In the genomic region with DNA sequence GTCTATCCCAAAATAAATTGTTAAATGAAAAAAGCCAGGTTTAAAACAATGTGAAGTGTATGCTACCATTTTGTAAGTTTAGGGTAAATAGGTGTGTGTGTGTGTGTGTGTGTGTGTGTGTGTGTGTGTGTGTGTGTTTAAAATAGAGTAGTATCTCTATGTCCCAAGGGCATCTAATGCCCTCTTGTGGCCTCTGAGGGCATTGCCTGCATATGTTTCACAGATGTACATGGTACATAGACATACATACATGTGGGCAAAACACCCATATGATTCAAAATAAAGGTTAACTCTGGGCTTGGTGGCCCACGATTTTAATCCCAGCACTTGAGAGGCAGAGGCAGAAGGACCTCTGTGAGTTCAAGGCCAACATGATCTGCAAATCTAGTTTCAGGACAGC, we compare ENCODE assay signal across 9 mouse cellular contexts. TPM values are rescaled to one million over a fixed set of nuclear protein-coding genes. Genes with fewer than 3 reads are reported as not detected.
DNase-seq lines count a peak whose midpoint lies in the region; ATAC-seq and TF ChIP-seq lines count a peak whose summit lies in the region.
"Had no signal": no experiment of that assay in that cellular context is flagged by ENCODE, and none has a peak within 500 bp of the region (broad histone marks: within the 10 kb centered on the region; RNA-seq: fewer than 3 reads in every experiment).

No protein-coding gene starts in this region.

- 81% methylated on average over 1 of the region's 1 CpGs for WGBS in forebrain, embryonic 16.5 days
- WGBS in limb, embryonic 14.5 days: 83% methylated on average over 1 of the region's 1 CpGs
- WGBS in neural tube, embryonic 14.5 days: 83% methylated on average over 1 of the region's 1 CpGs

- peak; percentile 57; the same call in 1 of the 2 replicates for ATAC-seq in forebrain, embryonic 16.5 days
- ATAC-seq in limb, embryonic 14.5 days (ENCODE audit: low FRiP score, low read depth): peak; percentile 1; the same call in 1 of the 2 replicates
- ATAC-seq in neural tube, embryonic 14.5 days (ENCODE audit: low read depth): 0 out of 2 replicates have a peak, but pooled peaks have one; percentile 60

- no peak overlapping the region for H3K9ac ChIP-seq in forebrain, embryonic 16.5 days (replicated peaks; ENCODE audit: low read depth, low read length)
- H3K9ac ChIP-seq in limb, embryonic 14.5 days (ENCODE audit: low read depth, low read length, severe bottlenecking): no peak overlapping the region
- H3K9ac ChIP-seq in neural tube, embryonic 14.5 days (replicated peaks; ENCODE audit: low read depth, low read length): no peak overlapping the region

- no peak overlapping the region for H3K4me3 ChIP-seq in forebrain, embryonic 16.5 days (replicated peaks; ENCODE audit: low read length)
- no peak overlapping the region for H3K4me3 ChIP-seq in limb, embryonic 14.5 days (replicated peaks; ENCODE audit: low read length)
- no peak overlapping the region for H3K4me3 ChIP-seq in neural tube, embryonic 14.5 days (ENCODE audit: low read depth, low read length)

- no peak overlapping the region for H3K27ac ChIP-seq in forebrain, embryonic 16.5 days (ENCODE audit: low read length)
- H3K27ac ChIP-seq in limb, embryonic 14.5 days (replicated peaks; ENCODE audit: low read depth, low read length): no peak overlapping the region
- H3K27ac ChIP-seq in neural tube, embryonic 14.5 days (ENCODE audit: low read depth, low read length): no peak overlapping the region

- H3K4me1 ChIP-seq in forebrain, embryonic 16.5 days (replicated peaks; ENCODE audit: control insufficient read depth, insufficient read depth, low read length): no peaks in the 10 kb centered on the region
- no peaks in the 10 kb centered on the region for H3K4me1 ChIP-seq in limb, embryonic 14.5 days (ENCODE audit: control insufficient read depth, insufficient read depth, low read length)
- no peaks in the 10 kb centered on the region for H3K4me1 ChIP-seq in neural tube, embryonic 14.5 days (ENCODE audit: control insufficient read depth, insufficient read depth, low read length)

- peaks cover 64% of the 10 kb centered on the region for H3K36me3 ChIP-seq in forebrain, embryonic 16.5 days (ENCODE audit: control insufficient read depth, insufficient read depth)
- peaks cover 97% of the 10 kb centered on the region for H3K36me3 ChIP-seq in limb, embryonic 14.5 days (ENCODE audit: control insufficient read depth, insufficient read depth, low read length)
- peaks cover 83% of the 10 kb centered on the region for H3K36me3 ChIP-seq in neural tube, embryonic 14.5 days (ENCODE audit: control insufficient read depth, insufficient read depth, low read length)

- intact Hi-C loops in left cerebral cortex, postnatal 4 days (cut with DNase I): no loop called here

- peak; percentile 70 for DNase-seq in left cerebral cortex, postnatal 4 days
- DNase-seq in left cerebral cortex, adult 8-10 months (ENCODE audit: low spot score in 2 of 2): no peak
- peak; percentile 62 for DNase-seq in MEL-GATA-1-ER (ENCODE audit: extremely low read depth, low read depth)
- DNase-seq in cerebellum, adult 9-10 months: peak; percentile 85
- peak; percentile 79 for DNase-seq in limb, embryonic 14.5 days (ENCODE audit: low spot score)
- DNase-seq in gastrocnemius, postnatal 4 days (ENCODE audit: low spot score in 2 of 2): no peak

- no peak for TF ChIP-seq POLR2A in limb, embryonic 14.5 days (IDR thresholded peaks at IDR 0.05; ENCODE audit: borderline replicate concordance, extremely low read depth, insufficient read depth, insufficient read length)

- H3K9me3 ChIP-seq in forebrain, embryonic 16.5 days (ENCODE audit: control insufficient read depth, low read length): no peaks in the 10 kb centered on the region
- H3K9me3 ChIP-seq in limb, embryonic 14.5 days (ENCODE audit: control insufficient read depth, low read length): no peaks in the 10 kb centered on the region
- no peaks in the 10 kb centered on the region for H3K9me3 ChIP-seq in neural tube, embryonic 14.5 days (ENCODE audit: control insufficient read depth, low read length)

- H3K27me3 ChIP-seq in forebrain, embryonic 16.5 days (replicated peaks; ENCODE audit: control insufficient read depth, insufficient read depth, low read length): no peaks in the 10 kb centered on the region
- no peaks in the 10 kb centered on the region for H3K27me3 ChIP-seq in limb, embryonic 14.5 days (ENCODE audit: control insufficient read depth, insufficient read depth, low read length)
- no peaks in the 10 kb centered on the region for H3K27me3 ChIP-seq in neural tube, embryonic 14.5 days (ENCODE audit: control insufficient read depth, insufficient read depth, low read length)

- no peak overlapping the region for H3K4me2 ChIP-seq in forebrain, embryonic 16.5 days (ENCODE audit: low read length)
- H3K4me2 ChIP-seq in limb, embryonic 14.5 days (replicated peaks; ENCODE audit: low read depth, low read length, severe bottlenecking): no peak overlapping the region
- H3K4me2 ChIP-seq in neural tube, embryonic 14.5 days (ENCODE audit: low read depth, low read length): no peak overlapping the region

RNA-seq across cellular contexts. Expression of a gene that starts 12.3 kb away (rescaled TPM):
- not detected for total RNA-seq in left cerebral cortex, postnatal 4 days (2021)
- total RNA-seq in left cerebral cortex, adult 8-10 months (2022): not detected
- not detected in 2 replicates for polyA plus RNA-seq in forebrain, embryonic 16.5 days (2015; fragmentation: Nextera tagmentation; extraction: Ambion mirVana)
- polyA plus RNA-seq in limb, embryonic 14.5 days (2012; rRNA removed): not detected in 2 replicates
- 0.15 TPM in 1 of 2 replicates, not detected in the other for polyA plus RNA-seq in limb, embryonic 14.5 days (2014; fragmentation: Nextera tagmentation; extraction: Ambion mirVana)
- polyA plus RNA-seq in neural tube, embryonic 14.5 days (2014; fragmentation: Nextera tagmentation; extraction: Ambion mirVana): not detected in 2 replicates
- not detected for total RNA-seq in gastrocnemius, postnatal 4 days (2021)
- polyA plus RNA-seq: liver, embryonic 16.5 days had no signal

RNA-seq across cellular contexts. Expression of a gene that starts 34.9 kb away (rescaled TPM):
- total RNA-seq in left cerebral cortex, postnatal 4 days (2021): 100 to 1,000 TPM; 129 to 134 TPM
- 100 to 1,000 TPM; 228 to 247 (median 232) TPM for total RNA-seq in left cerebral cortex, adult 8-10 months (2022)
- 166 and 210 TPM in 2 replicates for polyA plus RNA-seq in forebrain, embryonic 16.5 days (2015; fragmentation: Nextera tagmentation; extraction: Ambion mirVana)
- 81.9 and 105 TPM in 2 replicates for polyA plus RNA-seq in limb, embryonic 14.5 days (2012; rRNA removed)
- polyA plus RNA-seq in limb, embryonic 14.5 days (2014; fragmentation: Nextera tagmentation; extraction: Ambion mirVana): 84.7 and 94.8 TPM in 2 replicates
- 137 and 145 TPM in 2 replicates for polyA plus RNA-seq in neural tube, embryonic 14.5 days (2014; fragmentation: Nextera tagmentation; extraction: Ambion mirVana)
- total RNA-seq in gastrocnemius, postnatal 4 days (2021): 100 to 1,000 TPM; 161 to 166 TPM

RNA-seq across cellular contexts. Expression of a gene that starts 44.9 kb away (rescaled TPM):
- 10 to 100 TPM; 76.3 to 78.3 TPM for total RNA-seq in left cerebral cortex, postnatal 4 days (2021)
- total RNA-seq in left cerebral cortex, adult 8-10 months (2022): 10 to 100 TPM; 46.2 to 57.4 (median 51.3) TPM
- 107 and 109 TPM in 2 replicates for polyA plus RNA-seq in forebrain, embryonic 16.5 days (2015; fragmentation: Nextera tagmentation; extraction: Ambion mirVana)
- polyA plus RNA-seq in limb, embryonic 14.5 days (2012; rRNA removed): 144 and 167 TPM in 2 replicates
- polyA plus RNA-seq in limb, embryonic 14.5 days (2014; fragmentation: Nextera tagmentation; extraction: Ambion mirVana): 78.0 and 89.1 TPM in 2 replicates
- 86.4 and 97.4 TPM in 2 replicates for polyA plus RNA-seq in neural tube, embryonic 14.5 days (2014; fragmentation: Nextera tagmentation; extraction: Ambion mirVana)
- total RNA-seq in gastrocnemius, postnatal 4 days (2021): 10 to 100 TPM; 33.9 to 49.0 TPM

Comparison
In these comparisons a context has a peak if more than half of its experiments do, and no peak if none do; other contexts are left out.
1. DNase-seq: peak in left cerebral cortex, postnatal 4 days (single experiment), MEL-GATA-1-ER (single experiment), cerebellum, adult 9-10 months (single experiment) and limb, embryonic 14.5 days (single experiment); none in left cerebral cortex, adult 8-10 months (0 of 2) and gastrocnemius, postnatal 4 days (0 of 2).
2. ATAC-seq: peak in every context shown above with its lines; median percentile 60 in neural tube, embryonic 14.5 days; 57 in forebrain, embryonic 16.5 days; 1 in limb, embryonic 14.5 days.